Mouse (Mus musculus) gastrocnemius, postnatal 4 days (tissue): Measurements from ENCODE around the gene Rhoh. TPM values are rescaled to one million over a fixed set of nuclear protein-coding genes. Genes with fewer than 3 reads are reported as not detected.

Source experiments
- DNase-seq, 2 experiments: peaks; one replicate each; pipeline ENCODE4 v3.0.0; 2021 to 2022; ENCODE audit warnings: low spot score in 2 of 2, mixed read lengths in 2 of 2
- total RNA-seq, 2 experiments: library from RNA; stranded (reverse); gene quantifications; 2 replicates each; pipeline ENCODE4 v1.2.3; 2021

Rhoh gene
- total RNA-seq, 2 experiments from 2014 or later, result 1.9 to 2.4 TPM

- no peak for DNase-seq
These were observed 30.3 kb downstream of the Rhoh start for GRCm38 (mm10) chr5:65891251-65891826.

DNA sequence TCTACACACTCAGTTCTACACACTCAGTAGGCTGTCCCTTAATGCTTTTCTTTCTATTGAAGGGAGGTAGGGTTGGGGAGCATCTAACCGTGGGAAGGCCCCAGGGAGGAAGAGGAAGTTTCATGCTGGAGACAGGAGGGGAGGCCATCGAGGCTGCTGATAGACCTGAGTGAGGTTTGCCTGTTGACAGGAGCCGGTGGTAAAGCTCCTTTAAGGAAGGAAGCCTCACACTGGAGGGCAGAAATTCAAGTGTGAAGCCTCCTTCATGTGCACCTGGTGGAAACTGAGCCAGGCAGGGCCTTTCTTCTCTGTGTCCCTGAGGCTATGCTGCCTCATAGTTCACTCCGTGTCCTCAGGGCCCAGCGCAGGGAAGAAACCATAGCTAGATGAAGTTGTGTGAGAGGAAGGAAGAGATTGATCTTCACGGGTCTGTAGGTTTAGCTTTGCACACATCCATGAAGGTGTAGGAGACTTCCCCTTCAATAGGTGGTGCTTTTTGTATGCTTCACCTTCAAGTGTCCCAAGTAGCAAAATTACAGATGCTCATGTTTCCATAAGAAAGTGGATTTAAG, 34.2 kb downstream of the Rhoh start:
- no peak for DNase-seq

- no peak for DNase-seq
These were observed 34.8 kb downstream of the Rhoh start for GRCm38 (mm10) chr5:65895764-65896163.

DNA sequence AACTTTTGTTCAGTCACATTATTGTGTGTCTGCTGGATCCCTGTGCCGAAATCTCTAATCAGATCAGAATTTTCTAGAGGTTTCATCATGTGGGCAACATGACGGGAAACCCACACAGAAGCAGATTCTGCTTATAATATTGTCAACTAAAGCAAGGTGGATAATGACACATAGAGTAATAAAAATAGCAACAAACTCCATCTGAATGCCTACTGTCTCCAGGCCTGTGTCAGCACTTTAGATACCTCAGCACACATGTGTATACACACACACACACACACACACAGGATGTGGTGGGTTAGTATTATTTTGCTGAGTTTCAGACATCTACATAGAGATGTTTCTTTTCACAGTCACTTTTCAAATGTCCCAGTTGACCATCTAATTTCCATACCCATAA, 36.7 kb downstream of the Rhoh start:
- no peak for DNase-seq

DNA sequence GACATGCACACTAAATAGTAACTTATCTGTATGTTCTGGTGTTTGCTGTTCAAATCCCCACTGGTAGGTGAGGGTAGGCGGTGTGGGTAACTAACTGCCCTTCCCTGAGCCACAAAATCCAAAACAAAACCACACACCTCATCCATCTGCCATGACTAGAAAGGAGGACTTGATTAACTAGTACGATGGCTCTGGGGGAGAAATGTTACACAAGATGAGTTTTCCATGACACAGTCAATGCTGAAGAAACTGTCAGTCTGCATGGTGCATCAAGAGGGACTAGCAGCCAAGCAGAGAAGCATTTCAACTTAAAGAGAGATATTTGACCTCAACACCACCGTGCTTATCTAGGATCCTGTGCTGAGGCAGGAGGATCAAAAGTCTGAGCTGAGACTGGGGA, 37.7 kb downstream of the Rhoh start:
- no peak for DNase-seq

- no peak for DNase-seq
These were observed 39.1 kb downstream of the Rhoh start for GRCm38 (mm10) chr5:65900113-65900512.

DNA sequence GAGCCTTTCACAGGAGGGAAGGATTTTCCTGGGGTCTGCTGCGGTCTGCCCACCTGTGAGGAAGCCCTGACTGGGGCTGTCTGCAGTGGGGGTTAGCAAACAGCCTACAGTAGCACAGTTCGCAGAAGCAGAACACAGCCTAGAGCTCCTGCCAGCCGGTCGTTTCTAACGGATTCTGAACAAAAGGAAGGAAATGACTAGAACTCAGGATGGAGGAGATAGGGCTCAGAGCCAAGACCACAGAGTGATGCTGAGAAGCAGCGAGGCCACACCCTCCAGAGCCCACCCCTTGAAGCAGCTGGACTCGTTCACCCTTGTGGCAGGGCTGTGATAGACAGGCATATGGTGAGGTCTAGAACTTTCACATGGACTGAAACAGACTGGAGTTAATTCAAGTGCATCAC, 39.9 kb downstream of the Rhoh start:
- DNase-seq, result peak in 1 of 2 experiments; percentile 20

DNA sequence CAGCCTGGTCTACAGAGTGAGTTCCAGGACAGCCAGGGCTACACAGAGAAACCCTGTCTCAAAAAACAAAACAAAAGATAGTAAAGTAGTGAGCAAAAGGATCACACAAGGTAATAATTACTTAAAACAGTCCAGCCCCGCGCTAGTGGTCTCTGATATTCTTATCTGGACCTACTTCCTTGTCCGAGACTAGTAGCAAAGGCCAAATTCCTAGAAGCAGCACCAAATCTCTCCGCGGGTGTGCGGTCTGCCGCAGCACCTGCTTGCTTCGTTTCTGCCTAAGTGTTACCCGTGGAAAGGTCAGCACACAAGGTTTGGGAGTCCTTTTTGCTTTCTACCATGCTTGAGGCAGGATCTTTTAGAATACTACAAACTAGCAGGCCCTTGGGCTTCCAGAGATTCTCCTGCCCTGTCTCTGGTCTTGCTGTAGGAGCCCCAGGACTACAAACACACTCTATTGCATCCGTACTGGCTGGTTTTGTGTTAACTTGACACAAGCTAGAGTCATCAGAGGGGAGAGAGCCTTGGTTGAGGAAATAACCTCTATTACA, 40.9 kb downstream of the Rhoh start:
- DNase-seq, result no peak

GRCm38 (mm10) chr5:65902811-65903210, 41.8 kb downstream of the Rhoh start:
- DNase-seq, result no peak

DNA sequence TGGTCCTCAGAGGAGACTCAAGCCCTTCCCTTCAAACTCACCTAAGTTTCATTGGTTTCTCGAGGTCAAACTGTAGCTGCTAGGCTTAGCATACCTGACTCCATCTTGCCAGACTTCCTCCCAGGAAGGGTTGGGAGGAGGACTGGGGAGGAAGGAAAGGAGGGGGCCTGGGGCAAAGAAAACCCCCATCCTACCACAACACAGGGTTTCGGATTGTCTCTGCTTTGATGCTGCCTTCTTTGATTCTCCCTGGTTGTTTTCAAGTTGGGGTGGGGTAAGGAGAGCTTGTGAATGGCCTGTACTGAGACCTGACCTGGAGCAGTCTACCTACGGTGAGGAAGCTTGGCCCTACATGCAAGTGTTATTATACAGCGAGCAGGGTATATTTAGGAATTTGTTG, 43.5 kb downstream of the Rhoh start:
- no peak for DNase-seq

DNA sequence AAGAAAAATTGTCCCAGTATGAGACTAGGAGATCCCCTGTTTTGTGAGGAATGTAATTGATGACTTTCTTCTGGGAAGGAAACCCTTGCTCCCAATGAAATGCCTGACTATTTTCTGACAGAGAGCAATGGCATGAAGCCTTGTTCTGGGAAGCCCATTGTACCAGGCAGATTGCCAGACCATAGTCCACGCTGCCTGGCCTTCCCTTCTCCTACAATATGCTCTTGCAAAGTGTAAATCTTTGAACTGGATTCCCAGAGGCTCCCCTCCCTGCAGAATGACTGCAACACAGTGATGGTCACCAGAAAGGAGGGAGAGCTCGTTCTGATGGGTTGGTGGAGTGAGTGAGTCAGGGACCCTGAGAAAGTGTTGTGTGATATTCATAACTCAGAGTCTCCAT, 47.7 kb downstream of the Rhoh start:
- no peak for DNase-seq

- no peak for DNase-seq
These were observed 48.3 kb downstream of the Rhoh start for GRCm38 (mm10) chr5:65909321-65909720.

DNA sequence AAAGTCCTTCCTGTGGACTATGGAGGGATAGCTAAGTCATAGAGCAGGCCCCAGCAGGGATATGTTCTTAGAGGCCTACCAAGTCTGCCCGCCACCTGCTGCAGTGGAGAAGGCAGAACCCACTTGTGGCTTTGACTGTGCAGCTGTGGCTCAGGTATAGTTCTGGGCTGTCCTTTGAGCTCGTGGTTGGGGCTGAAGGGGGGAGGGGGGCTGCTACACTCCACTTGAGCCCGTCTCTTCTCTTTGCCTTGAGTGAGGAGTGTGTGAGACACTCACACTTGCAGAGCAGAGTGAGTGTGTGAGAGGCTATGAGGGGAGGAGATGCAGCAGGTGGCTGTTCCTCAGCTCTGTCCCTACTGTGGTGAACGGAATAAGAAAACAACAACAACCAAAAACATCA, 49.4 kb downstream of the Rhoh start:
- no peak for DNase-seq

DNA sequence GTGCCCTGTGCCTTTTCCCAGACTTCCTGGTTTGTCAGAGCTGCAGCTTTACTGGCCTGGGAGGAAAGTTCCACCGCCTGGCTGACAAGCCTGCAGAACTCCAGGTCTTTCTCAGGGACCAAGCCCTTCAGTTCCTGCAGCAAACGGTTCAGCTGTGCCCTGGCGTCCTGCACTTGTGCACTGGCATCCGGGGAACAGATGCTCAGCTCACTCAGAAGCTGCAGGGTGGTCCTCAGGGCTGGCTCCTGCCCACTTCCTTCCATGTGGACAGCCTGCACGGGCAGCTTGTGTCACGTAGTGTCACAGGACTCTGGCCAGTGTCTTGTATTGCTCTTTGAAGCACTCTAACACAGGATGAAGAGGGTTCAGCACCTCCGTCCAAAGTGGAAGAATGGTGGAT, 50.7 kb downstream of the Rhoh start:
- DNase-seq, result peak in 1 of 2 experiments; percentile 31

DNA sequence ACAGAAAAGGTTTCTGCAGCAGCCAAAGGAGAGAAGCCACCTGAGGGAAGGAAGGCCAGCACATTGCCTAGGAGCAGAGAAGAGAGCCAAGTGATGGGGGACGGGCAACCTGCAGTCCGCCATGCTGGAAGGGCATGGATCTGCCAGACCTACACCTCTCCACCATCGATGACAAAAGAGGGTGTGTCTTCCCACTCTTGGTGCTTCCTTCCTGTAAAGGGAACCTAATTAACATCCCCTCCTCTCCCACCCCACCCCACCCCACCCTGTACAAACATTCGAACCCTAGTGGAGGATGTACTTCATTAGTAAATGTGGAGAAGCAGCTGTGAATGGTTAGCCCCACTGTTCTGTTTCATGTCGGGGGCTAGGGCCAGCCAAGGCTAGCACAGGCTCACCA, 51.2 kb downstream of the Rhoh start:
- no peak for DNase-seq

- DNase-seq, result no peak
These were observed 52.1 kb downstream of the Rhoh start for GRCm38 (mm10) chr5:65913126-65913525.

GRCm38 (mm10) chr5:65914342-65914741, 53.3 kb downstream of the Rhoh start:
- DNase-seq, result no peak

DNA sequence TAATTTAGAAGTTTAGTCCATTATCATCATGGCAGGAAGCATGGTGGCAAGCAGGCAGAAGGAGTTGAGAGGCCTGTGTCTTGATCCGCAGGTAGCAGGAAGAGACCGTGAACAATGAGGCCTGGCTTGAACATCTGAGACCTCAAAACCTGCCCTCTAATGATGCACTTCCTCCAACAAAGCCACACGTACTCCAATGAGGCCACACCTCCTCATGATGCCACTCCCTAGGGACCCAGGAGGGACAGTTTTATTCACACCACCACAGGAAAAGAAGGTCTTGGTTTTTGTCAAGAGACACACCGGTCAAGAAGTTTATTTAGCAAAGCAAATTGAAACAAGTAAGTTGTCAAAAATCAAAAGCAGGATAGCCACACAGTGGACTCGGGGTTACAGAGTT, 55.9 kb downstream of the Rhoh start:
- DNase-seq, result no peak

DNA sequence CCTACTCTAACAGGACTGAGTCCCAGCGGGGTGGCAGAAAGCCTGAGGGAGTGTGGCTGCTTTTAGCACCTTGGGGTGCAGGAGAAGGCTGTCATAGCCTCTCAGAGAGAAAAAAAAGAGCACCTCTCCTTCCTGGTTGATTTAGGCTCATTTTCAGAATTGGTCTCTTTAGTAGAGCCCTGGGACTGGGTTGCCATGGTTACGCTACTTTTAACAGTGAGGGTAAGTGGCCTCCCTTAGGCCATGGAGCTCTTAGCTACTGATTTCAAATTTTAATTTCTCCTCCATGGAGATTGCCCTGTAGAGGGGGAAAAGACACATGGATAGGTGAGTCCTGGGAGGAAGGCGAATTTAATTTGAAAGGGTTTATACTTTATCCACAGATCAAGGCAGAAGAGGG, 57.6 kb downstream of the Rhoh start:
- no peak for DNase-seq

DNA sequence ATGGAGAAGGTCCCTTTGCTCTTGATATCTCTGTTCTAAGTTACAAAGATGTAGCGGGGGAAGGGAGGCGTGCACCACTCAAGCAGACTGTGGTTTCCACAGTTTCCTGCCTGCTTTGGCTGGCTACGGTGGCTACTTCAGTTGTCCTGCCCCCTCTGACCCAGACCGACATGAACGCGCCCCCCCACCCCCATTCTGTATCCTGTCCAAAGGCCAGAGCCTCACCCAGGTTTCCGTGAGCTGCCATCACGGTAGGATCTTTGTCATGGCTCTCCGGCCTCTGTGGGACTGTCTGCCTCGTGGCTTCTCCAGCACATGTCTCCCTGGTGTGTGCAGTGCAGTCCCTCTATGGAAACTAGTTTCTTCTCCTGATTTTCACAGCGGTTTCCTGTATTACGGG, 58.3 kb downstream of the Rhoh start:
- no peak for DNase-seq

GRCm38 (mm10) chr5:65919904-65920303, 58.9 kb downstream of the Rhoh start:
- DNase-seq, result no peak

DNA sequence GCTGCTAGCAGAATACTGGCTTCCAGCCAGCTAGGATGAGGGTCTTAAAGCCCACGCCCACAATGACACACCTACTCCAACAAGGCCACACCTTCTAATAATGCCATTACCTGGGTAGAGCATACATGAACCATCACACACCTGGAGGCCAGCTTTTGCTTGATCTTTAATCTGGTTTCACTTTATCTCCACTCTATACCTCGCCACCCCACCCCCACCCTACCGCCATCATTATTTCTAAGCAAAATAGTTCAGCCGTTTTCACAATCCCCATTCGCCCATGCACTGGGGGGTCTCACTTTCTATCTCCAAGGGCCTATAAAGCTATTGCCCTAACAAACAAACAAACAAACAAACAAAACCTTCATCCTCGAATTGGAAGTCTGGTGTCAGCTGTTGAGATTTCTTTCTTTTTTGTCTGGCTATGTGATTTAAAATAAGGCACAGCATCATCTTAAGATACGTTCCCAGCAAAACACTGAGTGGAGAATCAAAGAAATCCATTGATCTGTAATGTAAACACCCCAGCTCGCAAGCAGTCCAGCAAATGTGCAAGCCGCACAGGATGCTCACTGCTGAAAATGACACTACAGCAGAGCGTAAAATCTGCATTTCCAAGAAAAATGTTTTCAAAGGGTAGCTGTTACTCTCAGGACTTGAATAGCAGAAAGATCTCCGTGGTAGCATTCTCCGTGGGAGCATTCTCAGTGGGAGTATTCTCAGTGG, 59.9 kb downstream of the Rhoh start:
- no peak for DNase-seq
